Mouse (Mus musculus): ENCODE data around the gene Ostc. TPM values are rescaled to one million over a fixed set of nuclear protein-coding genes. Genes with fewer than 3 reads are reported as not detected.
A peak's percentile ranks its signal among the peaks of the same experiment; 100 is the strongest.

The Ostc gene
- polyA plus RNA-seq, 1 experiment from 2014 or later, result 387 TPM

GRCm38 (mm10) chr3:130727676-130728075 is 18.4 kb upstream of the Ostc start:
- Histone ChIP-seq H3K36me3 (peaks cover 30% of the 10 kb centered on the region), H3K4me2 (replicated peaks) (no peak overlapping the region), H3K4me1 (peaks cover 26% of the 10 kb centered on the region), H3K9me3 (replicated peaks) (no peaks in the 10 kb centered on the region), H3K27ac (replicated peaks) (no peak overlapping the region), H3K4me3 (replicated peaks) (no peak overlapping the region), H3K27me3 (no peaks in the 10 kb centered on the region), H3K9ac (no peak overlapping the region)
- 54% methylated on average over 4 of the region's 4 CpGs for WGBS
- ATAC-seq (ENCODE audit: insufficient number of reproducible peaks, low FRiP score, low TSS enrichment, low read depth), result no peak

- H3K9ac ChIP-seq, result no peak overlapping the region
- no peaks in the 10 kb centered on the region for H3K27me3 ChIP-seq
- no peaks in the 10 kb centered on the region for H3K9me3 ChIP-seq (replicated peaks)
- 86% methylated on average over 1 of the region's 1 CpGs for WGBS
- H3K4me2 ChIP-seq (replicated peaks), result no peak overlapping the region
- no peak for ATAC-seq (ENCODE audit: insufficient number of reproducible peaks, low FRiP score, low TSS enrichment, low read depth)
- peaks cover 30% of the 10 kb centered on the region for H3K4me1 ChIP-seq
- H3K27ac ChIP-seq (replicated peaks), result no peak overlapping the region
- H3K4me3 ChIP-seq (replicated peaks), result no peak overlapping the region
- peaks cover 30% of the 10 kb centered on the region for H3K36me3 ChIP-seq
Measured at GRCm38 (mm10) chr3:130727036-130727435, 17.8 kb upstream of the Ostc start.

GRCm38 (mm10) chr3:130725718-130726117 is 16.5 kb upstream of the Ostc start:
- WGBS, result 75% methylated on average over 2 of the region's 2 CpGs
- no peak overlapping the region for H3K4me3 ChIP-seq (replicated peaks)
- no peak overlapping the region for H3K9ac ChIP-seq
- H3K27me3 ChIP-seq, result no peaks in the 10 kb centered on the region
- peaks cover 27% of the 10 kb centered on the region for H3K4me1 ChIP-seq
- H3K9me3 ChIP-seq (replicated peaks), result no peaks in the 10 kb centered on the region
- peaks cover 30% of the 10 kb centered on the region for H3K36me3 ChIP-seq
- ATAC-seq (ENCODE audit: insufficient number of reproducible peaks, low FRiP score, low TSS enrichment, low read depth), result no peak
- H3K4me2 ChIP-seq (replicated peaks), result no peak overlapping the region
- no peak overlapping the region for H3K27ac ChIP-seq (replicated peaks)

DNA sequence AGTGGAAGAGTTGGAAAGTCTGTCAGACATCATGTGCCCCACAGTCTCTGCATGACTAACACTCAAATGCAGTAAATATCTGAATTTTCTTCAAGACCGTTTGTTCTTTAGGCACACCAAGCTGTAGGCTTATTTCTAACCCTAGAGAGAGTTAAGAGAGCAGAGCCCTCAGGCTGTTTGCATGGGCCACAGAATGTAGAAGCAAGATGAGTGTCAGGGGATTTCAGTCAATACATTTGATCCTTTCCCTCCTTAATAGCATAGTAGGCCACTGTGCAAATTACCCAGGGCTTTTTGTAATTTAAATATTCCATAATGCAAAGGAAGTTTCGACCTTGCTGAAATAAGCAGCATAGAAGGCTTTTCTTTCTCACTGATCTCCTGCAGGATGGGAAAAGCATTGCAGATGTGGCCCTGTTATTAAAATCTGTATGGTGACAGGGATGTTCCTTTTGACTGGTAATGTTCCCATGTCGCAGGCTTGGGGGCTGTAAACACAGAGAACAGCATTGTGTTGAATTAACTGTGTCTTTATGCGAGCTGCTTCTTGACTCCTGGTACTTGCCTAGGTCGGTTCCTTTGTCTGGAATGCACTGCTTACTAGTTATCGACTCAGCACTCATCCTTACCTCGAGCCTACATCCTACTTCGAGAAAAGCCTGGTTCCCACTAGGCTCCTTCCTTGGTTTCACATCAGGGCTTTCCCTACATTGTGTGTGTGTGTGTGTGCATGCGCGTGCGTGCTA is 13.7 kb upstream of the Ostc start:
- Histone ChIP-seq H3K4me1 (peaks cover 10% of the 10 kb centered on the region; the same call in 1 of the 2 replicates), H3K36me3 (peaks cover 22% of the 10 kb centered on the region), H3K9me3 (replicated peaks) (no peaks in the 10 kb centered on the region), H3K4me2 (replicated peaks) (no peak overlapping the region), H3K27ac (replicated peaks) (no peak overlapping the region; the same call in 1 of the 2 replicates), H3K9ac (no peak overlapping the region), H3K27me3 (no peaks in the 10 kb centered on the region), H3K4me3 (replicated peaks) (no peak overlapping the region)
- ATAC-seq (ENCODE audit: insufficient number of reproducible peaks, low FRiP score, low TSS enrichment, low read depth), result no peak
- 52% methylated on average over 11 of the region's 11 CpGs for WGBS

DNA sequence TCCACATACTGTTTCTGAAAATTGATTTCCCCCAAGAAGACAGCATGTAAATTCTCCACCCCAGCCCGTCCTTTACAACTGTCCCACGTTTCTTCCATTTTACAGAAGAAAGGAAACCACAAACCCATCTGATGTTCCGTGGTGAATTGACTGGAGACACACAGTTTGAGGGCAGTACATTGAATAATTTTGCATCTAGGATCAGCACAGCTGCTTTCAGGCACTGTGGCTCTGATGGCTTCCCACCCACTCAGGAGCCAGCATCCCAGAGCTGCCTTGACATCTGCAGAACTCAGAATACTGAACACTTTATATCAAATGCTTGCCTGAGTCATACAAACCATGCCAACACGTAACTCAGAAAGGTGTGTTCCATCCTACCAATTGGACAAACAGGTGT is 11.0 kb upstream of the Ostc start:
- H3K27me3 ChIP-seq, result no peaks in the 10 kb centered on the region
- ATAC-seq (ENCODE audit: insufficient number of reproducible peaks, low FRiP score, low TSS enrichment, low read depth), result no peak
- H3K4me1 ChIP-seq, result peaks cover 9% of the 10 kb centered on the region; the same call in 1 of the 2 replicates
- no peak overlapping the region for H3K4me3 ChIP-seq (replicated peaks)
- no peaks in the 10 kb centered on the region for H3K36me3 ChIP-seq
- H3K4me2 ChIP-seq (replicated peaks), result no peak overlapping the region
- H3K9ac ChIP-seq, result no peak overlapping the region
- no peak overlapping the region for H3K27ac ChIP-seq (replicated peaks)
- 39% methylated on average over 4 of the region's 4 CpGs for WGBS
- H3K9me3 ChIP-seq (replicated peaks), result no peaks in the 10 kb centered on the region

- no peak for ATAC-seq (ENCODE audit: insufficient number of reproducible peaks, low FRiP score, low TSS enrichment, low read depth)
- H3K36me3 ChIP-seq, result no peaks in the 10 kb centered on the region
- H3K9me3 ChIP-seq (replicated peaks), result no peaks in the 10 kb centered on the region
- no peak overlapping the region for H3K4me3 ChIP-seq (replicated peaks)
- H3K27me3 ChIP-seq, result no peaks in the 10 kb centered on the region
- WGBS, result 81% methylated on average over 4 of the region's 4 CpGs
- peaks cover 8% of the 10 kb centered on the region; the same call in 1 of the 2 replicates for H3K4me1 ChIP-seq
- no peak overlapping the region for H3K4me2 ChIP-seq (replicated peaks)
- H3K9ac ChIP-seq, result no peak overlapping the region
- H3K27ac ChIP-seq (replicated peaks), result no peak overlapping the region
Measured at GRCm38 (mm10) chr3:130718871-130719270, 9.6 kb upstream of the Ostc start.

- peak overlapping the region; percentile 74; the same call in 1 of the 2 replicates for H3K27ac ChIP-seq (replicated peaks)
- H3K4me2 ChIP-seq (replicated peaks), result no peak overlapping the region
- 41% methylated on average over 7 of the region's 7 CpGs for WGBS
- H3K9me3 ChIP-seq (replicated peaks), result no peaks in the 10 kb centered on the region
- H3K4me3 ChIP-seq (replicated peaks), result no peak overlapping the region
- H3K4me1 ChIP-seq, result peaks cover 4% of the 10 kb centered on the region; the same call in 1 of the 2 replicates
- no peak overlapping the region for H3K9ac ChIP-seq
- peak; percentile 66; the same call in 1 of the 2 replicates for ATAC-seq (ENCODE audit: insufficient number of reproducible peaks, low FRiP score, low TSS enrichment, low read depth)
- H3K36me3 ChIP-seq, result no peaks in the 10 kb centered on the region
- H3K27me3 ChIP-seq, result no peaks in the 10 kb centered on the region
Measured at GRCm38 (mm10) chr3:130716555-130716954, 7.3 kb upstream of the Ostc start.

DNA sequence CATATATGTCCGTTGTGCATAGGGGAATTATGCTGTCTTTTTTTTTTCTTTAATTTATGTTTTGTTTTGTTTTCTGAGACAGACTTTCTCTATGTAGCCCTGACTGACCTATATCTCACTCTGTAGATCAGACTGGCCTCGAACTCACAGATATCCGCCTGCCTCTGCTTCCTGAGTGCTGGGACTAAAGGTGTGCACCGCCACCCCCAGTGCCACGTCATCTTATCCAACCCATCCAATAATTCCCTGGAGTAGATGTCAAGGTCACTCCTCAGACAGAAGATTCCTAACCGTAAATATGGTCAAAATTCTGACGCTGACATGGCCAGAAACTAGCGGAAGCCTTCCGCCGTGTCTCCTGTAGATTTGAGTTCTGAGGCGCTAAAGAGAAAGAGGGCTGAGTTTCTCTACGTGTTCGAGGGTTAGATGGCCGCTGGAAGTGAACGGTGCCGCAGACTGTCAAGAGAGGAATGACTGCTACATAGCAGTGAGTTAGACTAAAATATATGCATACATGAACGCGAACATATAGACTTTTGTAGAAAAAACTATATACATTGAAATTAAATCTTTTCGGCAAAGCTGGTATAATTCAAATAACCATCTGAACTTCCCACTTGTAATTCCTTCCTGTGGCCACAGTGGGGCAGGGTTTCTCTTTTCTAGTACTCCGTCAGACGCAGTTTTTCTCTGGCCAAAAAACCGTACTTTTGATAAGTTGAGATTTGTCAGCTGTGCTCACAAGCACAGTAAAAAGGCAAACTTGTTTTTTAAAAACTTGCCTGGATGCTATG is 5.7 kb upstream of the Ostc start:
- 16% methylated on average over 22 of the region's 22 CpGs for WGBS
- H3K36me3 ChIP-seq, result no peaks in the 10 kb centered on the region
- peaks cover 5% of the 10 kb centered on the region; the same call in 1 of the 2 replicates for H3K4me1 ChIP-seq
- no peak overlapping the region for H3K27ac ChIP-seq (replicated peaks)
- H3K4me3 ChIP-seq (replicated peaks), result peak overlapping the region; percentile 45
- peak overlapping the region; percentile 48 for H3K4me2 ChIP-seq (replicated peaks)
- H3K9ac ChIP-seq, result no peak overlapping the region
- H3K27me3 ChIP-seq, result no peaks in the 10 kb centered on the region
- no peaks in the 10 kb centered on the region for H3K9me3 ChIP-seq (replicated peaks)
- ATAC-seq (ENCODE audit: insufficient number of reproducible peaks, low FRiP score, low TSS enrichment, low read depth), result no peak

DNA sequence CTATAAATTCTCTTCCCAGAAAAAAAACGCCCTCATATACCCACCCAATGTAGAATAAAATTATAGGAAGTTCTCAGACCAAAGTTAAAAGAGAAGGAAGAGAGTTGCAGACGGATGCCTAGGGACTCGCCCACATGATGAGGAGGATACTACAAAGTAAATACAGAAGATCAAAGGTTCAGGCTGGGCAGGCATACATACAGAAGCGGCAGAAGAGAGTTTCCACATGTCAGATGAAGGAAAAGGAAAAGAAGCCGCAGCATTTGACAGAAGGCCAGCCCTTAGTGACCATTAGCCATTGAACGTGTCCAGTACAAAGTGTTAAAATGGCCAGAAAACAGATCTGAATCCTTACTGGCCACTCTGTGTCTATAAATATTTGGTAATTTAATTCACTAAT is 3.6 kb upstream of the Ostc start:
- no peak overlapping the region for H3K27ac ChIP-seq (replicated peaks)
- ATAC-seq (ENCODE audit: insufficient number of reproducible peaks, low FRiP score, low TSS enrichment, low read depth), result no peak
- WGBS, result 39% methylated on average over 6 of the region's 6 CpGs
- peaks cover 12% of the 10 kb centered on the region for H3K4me1 ChIP-seq
- no peaks in the 10 kb centered on the region for H3K9me3 ChIP-seq (replicated peaks)
- no peaks in the 10 kb centered on the region for H3K36me3 ChIP-seq
- no peak overlapping the region for H3K4me2 ChIP-seq (replicated peaks)
- no peaks in the 10 kb centered on the region for H3K27me3 ChIP-seq
- no peak overlapping the region for H3K4me3 ChIP-seq (replicated peaks)
- no peak overlapping the region for H3K9ac ChIP-seq

GRCm38 (mm10) chr3:130710103-130710502 is 859 bp upstream of the Ostc start:
- WGBS, result 46% methylated on average over 7 of the region's 7 CpGs
- no peak overlapping the region for H3K27ac ChIP-seq (replicated peaks)
- ATAC-seq (ENCODE audit: insufficient number of reproducible peaks, low FRiP score, low TSS enrichment, low read depth), result no peak
- peaks cover 17% of the 10 kb centered on the region for H3K4me1 ChIP-seq
- no peaks in the 10 kb centered on the region for H3K9me3 ChIP-seq (replicated peaks)
- no peaks in the 10 kb centered on the region for H3K27me3 ChIP-seq
- H3K36me3 ChIP-seq, result no peaks in the 10 kb centered on the region
- H3K9ac ChIP-seq, result no peak overlapping the region; the same call in 1 of the 2 replicates
- peak overlapping the region; percentile 66 for H3K4me2 ChIP-seq (replicated peaks)
- peak overlapping the region; percentile 81 for H3K4me3 ChIP-seq (replicated peaks)

DNA sequence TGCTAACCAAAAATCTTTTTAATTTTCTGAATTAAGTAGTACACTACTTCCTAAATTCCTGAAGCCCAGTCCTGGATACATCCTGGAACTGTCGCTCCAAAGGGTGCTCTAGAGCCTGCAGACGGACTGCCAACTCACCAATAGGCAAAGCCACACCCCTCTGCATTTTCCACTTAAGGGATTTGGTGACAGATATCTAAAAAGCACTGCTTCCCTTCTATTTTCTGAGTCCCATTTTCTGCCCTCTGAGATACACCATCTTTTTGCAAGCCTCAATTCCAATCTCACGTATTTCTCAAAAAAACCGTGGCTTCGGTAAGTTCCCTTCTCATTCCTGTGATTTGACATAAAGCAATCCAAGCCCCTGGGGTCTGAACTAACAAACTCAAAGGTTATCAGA is 715 bp downstream of the Ostc start:
- H3K4me3 ChIP-seq (replicated peaks), result peak overlapping the region; percentile 81
- peaks cover 13% of the 10 kb centered on the region for H3K4me1 ChIP-seq
- H3K9ac ChIP-seq, result peak overlapping the region; percentile 81
- no peak for ATAC-seq (ENCODE audit: insufficient number of reproducible peaks, low FRiP score, low TSS enrichment, low read depth)
- H3K4me2 ChIP-seq (replicated peaks), result peak overlapping the region; percentile 66
- 0% methylated on average over 5 of the region's 5 CpGs for WGBS
- H3K36me3 ChIP-seq, result peaks cover 5% of the 10 kb centered on the region
- H3K27ac ChIP-seq (replicated peaks), result peak overlapping the region; percentile 90
- no peaks in the 10 kb centered on the region for H3K27me3 ChIP-seq
- no peaks in the 10 kb centered on the region for H3K9me3 ChIP-seq (replicated peaks)

Measured in embryonic facial prominence, embryonic 15.5 days (tissue).